Mouse (Mus musculus): ENCODE data around the gene Foxr1. TPM values are rescaled to one million over a fixed set of nuclear protein-coding genes. Genes with fewer than 3 reads are reported as not detected.
A peak's percentile ranks its signal among the peaks of the same experiment; 100 is the strongest.
"Not testable (repeated sequence)": the region's sequence is repeated elsewhere in the genome, so short reads cannot be mapped to it uniquely, and the experiment has no call there.

Gene Foxr1
- polyA plus RNA-seq, 1 experiment from 2014 or later: not detected

DNA sequence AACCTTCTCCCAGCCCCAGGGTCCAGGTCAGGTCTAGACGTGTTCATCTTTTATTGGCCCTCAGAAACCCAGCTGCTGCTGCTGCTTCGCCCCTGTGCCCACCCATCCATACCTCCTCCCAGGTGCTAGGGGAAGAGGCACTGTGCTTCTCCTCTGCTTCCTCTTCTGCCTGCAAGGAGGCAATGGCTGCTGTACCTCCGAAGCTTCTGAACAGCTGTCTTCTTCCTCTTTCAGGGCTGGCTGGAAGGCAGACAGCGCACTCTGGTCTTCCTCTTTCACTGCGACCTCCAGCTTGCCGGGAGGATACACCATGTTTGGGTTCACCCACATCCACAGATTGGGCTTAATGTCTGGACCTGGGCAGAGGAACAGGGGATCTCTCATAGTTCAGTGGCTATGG lies 5.2 kb downstream of the Foxr1 start:
- DNase-seq (ENCODE audit: low spot score) (no peak), ATAC-seq (ENCODE audit: insufficient number of reproducible peaks, low FRiP score, low TSS enrichment, low read depth) (no peak)
- 82% methylated on average over 6 of the region's 6 CpGs for WGBS
- no peak overlapping the region for H3K4me2 ChIP-seq (ENCODE audit: low read depth, severe bottlenecking)
- no peaks in the 10 kb centered on the region for H3K9me3 ChIP-seq (ENCODE audit: control insufficient read depth, low read length)
- no peaks in the 10 kb centered on the region for H3K27me3 ChIP-seq (ENCODE audit: control insufficient read depth, insufficient read depth, low read length)
- no peak overlapping the region for H3K27ac ChIP-seq (replicated peaks; ENCODE audit: low read depth, low read length)
- no peaks in the 10 kb centered on the region for H3K36me3 ChIP-seq (ENCODE audit: control insufficient read depth, insufficient read depth, low read length)
- H3K9ac ChIP-seq (ENCODE audit: low read length): no peak overlapping the region
- no peak overlapping the region for H3K4me3 ChIP-seq (ENCODE audit: low read depth, low read length)
- H3K4me1 ChIP-seq (ENCODE audit: control insufficient read depth, insufficient read depth, low read length): no peaks in the 10 kb centered on the region

DNA sequence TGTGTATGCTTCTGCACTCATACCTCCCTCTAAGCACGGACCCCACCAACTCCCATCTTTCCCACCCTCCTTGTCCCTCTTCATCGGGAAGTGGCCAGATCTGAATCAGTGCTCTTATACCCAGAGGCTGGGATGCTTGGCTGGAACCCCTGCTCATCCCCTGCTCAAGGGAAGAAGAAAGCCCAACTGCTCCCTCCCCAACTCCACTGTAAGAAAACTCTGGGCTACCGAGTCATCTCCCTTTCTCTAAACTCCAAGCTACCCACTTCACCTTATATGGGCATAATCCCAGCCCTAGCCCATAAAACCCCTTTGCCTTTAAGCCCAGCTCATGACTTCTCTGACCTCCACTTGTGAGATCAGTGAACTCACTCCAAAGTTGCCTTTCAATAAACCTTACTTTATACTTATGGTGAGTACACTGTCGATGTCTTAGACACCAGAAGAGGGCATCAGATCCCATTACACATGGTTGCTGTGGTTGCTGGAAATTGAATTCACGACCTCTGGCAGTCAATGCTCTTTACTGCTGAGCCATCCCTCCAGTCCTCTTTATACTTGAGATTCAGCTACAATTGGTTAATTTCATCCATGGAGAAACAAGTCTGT lies 8.3 kb downstream of the Foxr1 start:
- Histone ChIP-seq H3K4me2 (ENCODE audit: low read depth, severe bottlenecking) (no peak overlapping the region), H3K36me3 (ENCODE audit: control insufficient read depth, insufficient read depth, low read length) (no peaks in the 10 kb centered on the region), H3K9me3 (ENCODE audit: control insufficient read depth, low read length) (no peaks in the 10 kb centered on the region), H3K27ac (replicated peaks; ENCODE audit: low read depth, low read length) (no peak overlapping the region), H3K9ac (ENCODE audit: low read length) (no peak overlapping the region), H3K27me3 (ENCODE audit: control insufficient read depth, insufficient read depth, low read length) (no peaks in the 10 kb centered on the region), H3K4me1 (ENCODE audit: control insufficient read depth, insufficient read depth, low read length) (no peaks in the 10 kb centered on the region), H3K4me3 (ENCODE audit: low read depth, low read length) (no peak overlapping the region)
- WGBS: 45% methylated on average over 5 of the region's 5 CpGs
- ATAC-seq (ENCODE audit: insufficient number of reproducible peaks, low FRiP score, low TSS enrichment, low read depth) (no peak), DNase-seq (ENCODE audit: low spot score) (no peak)

DNA sequence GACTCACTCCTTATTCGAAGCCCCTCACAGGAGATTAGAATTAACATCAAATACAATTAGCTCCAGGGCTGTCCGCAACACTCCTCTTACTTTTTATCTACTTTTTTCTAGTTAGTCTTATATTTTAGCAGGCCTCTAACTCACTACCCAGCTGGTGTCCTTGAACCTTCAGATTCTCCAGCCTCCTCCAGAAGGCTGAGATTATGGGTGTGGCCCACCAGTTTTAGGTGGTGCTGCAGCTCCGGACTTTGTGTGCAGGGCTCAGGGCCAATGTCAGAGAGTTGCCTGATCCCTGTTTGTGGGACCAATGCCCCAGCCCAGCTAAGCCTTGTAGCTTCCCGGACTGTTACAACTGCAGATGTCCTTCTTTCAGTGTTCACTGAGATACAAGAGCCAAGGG lies 17.4 kb downstream of the Foxr1 start:
- Histone ChIP-seq H3K4me1 (ENCODE audit: control insufficient read depth, insufficient read depth, low read length) (no peaks in the 10 kb centered on the region), H3K9ac (ENCODE audit: low read length) (no peak overlapping the region), H3K9me3 (ENCODE audit: control insufficient read depth, low read length) (no peaks in the 10 kb centered on the region), H3K27me3 (ENCODE audit: control insufficient read depth, insufficient read depth, low read length) (no peaks in the 10 kb centered on the region), H3K36me3 (ENCODE audit: control insufficient read depth, insufficient read depth, low read length) (no peaks in the 10 kb centered on the region), H3K4me3 (ENCODE audit: low read depth, low read length) (no peak overlapping the region), H3K27ac (replicated peaks; ENCODE audit: low read depth, low read length) (no peak overlapping the region), H3K4me2 (ENCODE audit: low read depth, severe bottlenecking) (no peak overlapping the region)
- no peak for ATAC-seq (ENCODE audit: insufficient number of reproducible peaks, low FRiP score, low TSS enrichment, low read depth)
- no peak for DNase-seq (ENCODE audit: low spot score)
- 94% methylated on average over 4 of the region's 4 CpGs for WGBS

DNA sequence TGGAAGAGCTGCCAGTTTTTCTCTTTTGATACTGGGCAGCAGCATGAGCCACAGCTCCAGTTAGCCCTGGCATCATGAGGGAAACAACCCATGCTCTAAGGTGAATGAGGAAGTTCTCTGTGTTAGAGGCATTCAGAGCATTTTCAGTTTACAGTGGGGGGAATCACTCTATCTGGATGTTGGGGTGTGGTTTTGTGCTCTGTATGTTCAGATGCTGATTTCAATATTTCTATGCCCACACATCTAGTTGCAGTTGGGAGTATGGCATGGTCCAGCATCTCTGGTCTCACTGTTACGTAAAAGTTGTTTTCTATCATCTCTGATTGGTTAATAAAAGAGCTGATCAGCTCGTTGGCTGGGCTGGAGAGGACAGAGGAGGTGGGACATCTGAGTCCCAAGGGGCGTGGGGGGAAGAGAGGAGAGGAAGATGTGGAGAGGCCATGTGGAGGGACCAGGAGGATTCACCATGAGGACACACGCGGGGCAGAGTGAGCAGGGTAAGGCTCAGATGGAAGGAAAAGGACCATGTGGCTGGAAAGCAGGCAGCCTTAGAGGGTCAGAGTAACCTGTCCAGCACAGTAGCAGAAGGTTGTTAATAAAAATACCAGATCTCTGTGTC lies 20.5 kb downstream of the Foxr1 start:
- no peaks in the 10 kb centered on the region for H3K9me3 ChIP-seq (ENCODE audit: control insufficient read depth, low read length)
- DNase-seq (ENCODE audit: low spot score): no peak

GRCm38 (mm10) chr9:44419730-44420129 lies 21.2 kb downstream of the Foxr1 start:
- not testable (repeated sequence) for H3K9ac ChIP-seq (ENCODE audit: low read length); H3K4me2 ChIP-seq (ENCODE audit: low read depth, severe bottlenecking); H3K27ac ChIP-seq (replicated peaks; ENCODE audit: low read depth, low read length); DNase-seq (ENCODE audit: low spot score); H3K36me3 ChIP-seq (ENCODE audit: control insufficient read depth, insufficient read depth, low read length); ATAC-seq (ENCODE audit: insufficient number of reproducible peaks, low FRiP score, low TSS enrichment, low read depth); H3K4me3 ChIP-seq (ENCODE audit: low read depth, low read length); H3K4me1 ChIP-seq (ENCODE audit: control insufficient read depth, insufficient read depth, low read length); H3K9me3 ChIP-seq (ENCODE audit: control insufficient read depth, low read length); H3K27me3 ChIP-seq (ENCODE audit: control insufficient read depth, insufficient read depth, low read length)
- WGBS: 94% methylated on average over 9 of the region's 9 CpGs

More for the DNA sequence above, 20.5 kb downstream of the Foxr1 start:
- Histone ChIP-seq H3K4me2 (ENCODE audit: low read depth, severe bottlenecking) (no peak overlapping the region), H3K27me3 (ENCODE audit: control insufficient read depth, insufficient read depth, low read length) (no peaks in the 10 kb centered on the region), H3K4me1 (ENCODE audit: control insufficient read depth, insufficient read depth, low read length) (peaks cover 7% of the 10 kb centered on the region), H3K9ac (ENCODE audit: low read length) (no peak overlapping the region), H3K36me3 (ENCODE audit: control insufficient read depth, insufficient read depth, low read length) (no peaks in the 10 kb centered on the region), H3K27ac (replicated peaks; ENCODE audit: low read depth, low read length) (no peak overlapping the region), H3K4me3 (ENCODE audit: low read depth, low read length) (no peak overlapping the region)
- WGBS: 71% methylated on average over 5 of the region's 5 CpGs
- ATAC-seq (ENCODE audit: insufficient number of reproducible peaks, low FRiP score, low TSS enrichment, low read depth): no peak

DNA sequence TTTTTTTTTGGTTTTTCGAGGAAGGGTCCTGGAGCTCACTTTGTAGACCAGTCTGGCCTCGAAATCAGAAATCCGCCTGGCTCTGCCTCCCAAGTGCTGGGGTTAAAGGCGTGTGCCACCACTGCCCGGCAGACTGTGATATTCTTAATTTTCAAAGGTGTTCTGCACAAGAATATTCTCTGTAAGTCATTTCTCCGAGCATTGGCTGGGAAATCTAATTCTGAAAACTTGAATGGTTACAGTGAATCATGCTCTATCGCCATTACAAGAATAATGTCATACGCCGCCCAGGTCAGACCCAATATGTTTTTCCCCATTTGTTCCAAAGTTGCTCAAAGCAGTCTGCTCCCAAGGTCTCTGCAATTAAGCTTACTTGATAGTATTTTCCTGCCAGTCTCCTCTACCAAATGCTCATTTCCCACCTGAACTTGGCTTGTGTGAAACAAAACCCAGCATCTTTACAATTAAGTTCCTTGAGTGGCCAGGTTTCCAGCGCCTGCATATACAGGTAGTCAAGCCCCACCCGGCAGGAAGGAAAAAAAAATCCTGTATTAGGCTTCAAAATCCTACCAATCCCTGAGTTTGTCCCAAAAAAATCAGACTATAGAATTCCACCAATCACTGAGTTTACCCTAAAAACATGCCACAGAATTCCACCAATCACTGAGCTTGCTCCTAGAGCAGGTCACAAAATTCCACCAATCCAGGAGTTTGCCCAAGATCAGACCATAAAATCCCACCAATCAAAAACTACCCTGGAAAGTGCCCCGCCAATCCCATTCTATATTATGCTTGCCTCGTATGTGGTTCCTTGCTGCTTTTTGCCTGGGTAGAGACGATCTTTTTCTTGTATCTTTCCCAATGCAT lies 22.2 kb downstream of the Foxr1 start, which contains the start of gene Ccdc84:
Gene Ccdc84 (minus strand): TSS at position 51 of the 867 bp plus-strand sequence.
- H3K9me3 ChIP-seq (ENCODE audit: control insufficient read depth, low read length): no peaks in the 10 kb centered on the region
- peaks cover 2% of the 10 kb centered on the region; the same call in 1 of the 2 replicates for H3K36me3 ChIP-seq (ENCODE audit: control insufficient read depth, insufficient read depth, low read length)
- H3K4me1 ChIP-seq (ENCODE audit: control insufficient read depth, insufficient read depth, low read length): peaks cover 7% of the 10 kb centered on the region
- H3K27me3 ChIP-seq (ENCODE audit: control insufficient read depth, insufficient read depth, low read length): no peaks in the 10 kb centered on the region
- H3K4me2 ChIP-seq (ENCODE audit: low read depth, severe bottlenecking): peak within 1 kb of the TSS; percentile 93
- H3K27ac ChIP-seq (replicated peaks; ENCODE audit: low read depth, low read length): peak within 1 kb of the TSS; percentile 42; the same call in 1 of the 2 replicates
- peak within 1 kb of the TSS; percentile 72 for H3K9ac ChIP-seq (ENCODE audit: low read length)
- 83% methylated on average over 14 of the region's 14 CpGs for WGBS
- ATAC-seq (ENCODE audit: insufficient number of reproducible peaks, low FRiP score, low TSS enrichment, low read depth): no peak
- H3K4me3 ChIP-seq (ENCODE audit: low read depth, low read length): peak within 1 kb of the TSS; percentile 88
- no peak for DNase-seq (ENCODE audit: low spot score)

GRCm38 (mm10) chr9:44417892-44418363 lies 23.0 kb downstream of the Foxr1 start:
- Histone ChIP-seq H3K4me2 (ENCODE audit: low read depth, severe bottlenecking) (peak overlapping the region; percentile 93), H3K9me3 (ENCODE audit: control insufficient read depth, low read length) (no peaks in the 10 kb centered on the region), H3K4me3 (ENCODE audit: low read depth, low read length) (peak overlapping the region; percentile 88), H3K4me1 (ENCODE audit: control insufficient read depth, insufficient read depth, low read length) (peaks cover 7% of the 10 kb centered on the region), H3K9ac (ENCODE audit: low read length) (peak overlapping the region; percentile 72), H3K36me3 (ENCODE audit: control insufficient read depth, insufficient read depth, low read length) (peaks cover 6% of the 10 kb centered on the region; the same call in 1 of the 2 replicates), H3K27me3 (ENCODE audit: control insufficient read depth, insufficient read depth, low read length) (no peaks in the 10 kb centered on the region), H3K27ac (replicated peaks; ENCODE audit: low read depth, low read length) (peak overlapping the region; percentile 42; the same call in 1 of the 2 replicates)
- WGBS: under 1% methylated on average over 38 of the region's 38 CpGs
- ATAC-seq (ENCODE audit: insufficient number of reproducible peaks, low FRiP score, low TSS enrichment, low read depth): peak; percentile 94
- DNase-seq (ENCODE audit: low spot score): peak; percentile 96

Data from limb, embryonic 11.5 days (tissue).